12 mouse cellular contexts compared by ENCODE assay signal in the genomic region with DNA sequence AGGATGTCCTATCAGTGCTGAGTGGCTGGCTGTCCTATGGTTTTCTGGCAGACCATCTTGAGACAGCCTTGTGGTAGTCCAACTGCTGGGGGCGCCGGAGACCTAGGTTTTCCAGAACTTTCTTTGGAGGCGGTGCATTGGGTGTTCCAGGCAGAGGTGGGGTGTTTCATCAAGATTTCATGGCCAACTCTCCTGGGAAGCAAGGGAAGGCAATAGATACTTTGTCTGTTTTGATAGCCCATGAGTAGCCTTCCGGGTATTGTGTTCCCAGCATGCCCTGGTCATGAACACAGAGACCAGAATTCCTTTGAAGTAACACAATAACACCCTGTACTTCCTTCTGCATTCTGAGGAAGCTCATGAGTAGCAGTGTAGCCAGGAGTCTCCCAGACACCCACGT. TPM values are rescaled to one million over a fixed set of nuclear protein-coding genes. Genes with fewer than 3 reads are reported as not detected.
DNase-seq lines count a peak whose midpoint lies in the region; ATAC-seq and TF ChIP-seq lines count a peak whose summit lies in the region.
"Had no signal": no experiment of that assay in that cellular context is flagged by ENCODE, and none has a peak within 500 bp of the region (broad histone marks: within the 10 kb centered on the region; RNA-seq: fewer than 3 reads in every experiment).

No protein-coding gene starts in this region.

- ATAC-seq in kidney, embryonic 15.5 days (replicated peaks; ENCODE audit: low FRiP score), result no peak
- ATAC-seq in forebrain, postnatal 0 days, result no peak

- no peaks in the 10 kb centered on the region for H3K36me3 ChIP-seq in kidney, embryonic 15.5 days
- no peaks in the 10 kb centered on the region for H3K36me3 ChIP-seq in forebrain, postnatal 0 days (ENCODE audit: insufficient read depth)
- H3K36me3 ChIP-seq: neural tube, embryonic 15.5 days had no signal

- TF ChIP-seq CTCF in forebrain, postnatal 0 days (IDR thresholded peaks at IDR 0.05; ENCODE audit: low read depth), result no peak

- peak; percentile 29 for DNase-seq in kidney, adult 11 months
- peak; percentile 78 to 91 for DNase-seq in heart, adult 9 months (ENCODE audit: low spot score in 2 of 2)
- peak; percentile 15 for DNase-seq in kidney, postnatal 14 days
- peak; percentile 21 for DNase-seq in skeletal muscle tissue, adult 2 months (ENCODE audit: low read depth, low spot score)
- no peak for DNase-seq in adipocyte (ENCODE audit: low spot score)
- no peak for DNase-seq in spleen, postnatal 4 days (ENCODE audit: low spot score in 2 of 2)
- DNase-seq in forebrain, postnatal 0 days, result no peak
- DNase-seq: thymus, adult 18-20 months had no signal

- H3K4me3 ChIP-seq in kidney, embryonic 15.5 days (replicated peaks), result no peak overlapping the region
- H3K4me3 ChIP-seq in forebrain, postnatal 0 days (ENCODE audit: low read depth, low read length), result no peak overlapping the region
- H3K4me3 ChIP-seq: megakaryocyte, embryonic 14.5 days; neural tube, embryonic 15.5 days had no signal

- H3K27ac ChIP-seq in kidney, embryonic 15.5 days, result no peak overlapping the region
- H3K27ac ChIP-seq in forebrain, postnatal 0 days (ENCODE audit: low read depth, low read length), result no peak overlapping the region
- H3K27ac ChIP-seq: neural tube, embryonic 15.5 days had no signal

- H3K4me2 ChIP-seq in kidney, embryonic 15.5 days, result no peak overlapping the region
- H3K4me2 ChIP-seq in forebrain, postnatal 0 days (ENCODE audit: low read depth), result no peak overlapping the region
- H3K4me2 ChIP-seq: neural tube, embryonic 15.5 days had no signal

- H3K27me3 ChIP-seq in kidney, embryonic 15.5 days, result no peaks in the 10 kb centered on the region
- no peaks in the 10 kb centered on the region for H3K27me3 ChIP-seq in forebrain, postnatal 0 days (ENCODE audit: insufficient read depth, low read length)
- H3K27me3 ChIP-seq: megakaryocyte, embryonic 14.5 days; neural tube, embryonic 15.5 days had no signal

- 79% methylated on average over 5 of the region's 5 CpGs for WGBS in kidney, embryonic 15.5 days
- 88% methylated on average over 5 of the region's 5 CpGs for WGBS in forebrain, postnatal 0 days

- H3K9ac ChIP-seq in kidney, embryonic 15.5 days, result no peak overlapping the region
- no peak overlapping the region for H3K9ac ChIP-seq in forebrain, postnatal 0 days
- H3K9ac ChIP-seq: neural tube, embryonic 15.5 days had no signal

- 0 out of 2 replicates have a peak, but pooled peaks cover 6% of the 10 kb centered on the region for H3K4me1 ChIP-seq in kidney, embryonic 15.5 days
- H3K4me1 ChIP-seq in forebrain, postnatal 0 days (ENCODE audit: insufficient read depth), result no peaks in the 10 kb centered on the region
- H3K4me1 ChIP-seq: neural tube, embryonic 15.5 days had no signal

- no peaks in the 10 kb centered on the region for H3K9me3 ChIP-seq in kidney, embryonic 15.5 days (replicated peaks)
- 0 out of 2 replicates have a peak, but pooled peaks cover 3% of the 10 kb centered on the region for H3K9me3 ChIP-seq in forebrain, postnatal 0 days (ENCODE audit: low read length)
- H3K9me3 ChIP-seq: megakaryocyte, embryonic 14.5 days; neural tube, embryonic 15.5 days had no signal

RNA-seq across cellular contexts. Expression of a gene that starts 17.1 kb away (rescaled TPM):
- 4.2 and 6.6 TPM in 2 replicates for polyA plus RNA-seq in kidney, embryonic 15.5 days (2015; fragmentation: Nextera tagmentation; extraction: Ambion mirVana)
- total RNA-seq in forebrain, postnatal 0 days (2014; rRNA removed), result 21.2 and 30.0 TPM in 2 replicates
- 8.9 and 13.1 TPM in 2 replicates for polyA plus RNA-seq in forebrain, postnatal 0 days (2015; fragmentation: Nextera tagmentation; extraction: Ambion mirVana)
- total RNA-seq: CH12.LX had no signal

RNA-seq across cellular contexts. Expression of a gene that starts 34.9 kb away (rescaled TPM):
- 137 and 148 TPM in 2 replicates for polyA plus RNA-seq in kidney, embryonic 15.5 days (2015; fragmentation: Nextera tagmentation; extraction: Ambion mirVana)
- total RNA-seq in forebrain, postnatal 0 days (2014; rRNA removed), result 41.2 and 57.4 TPM in 2 replicates
- 125 and 140 TPM in 2 replicates for polyA plus RNA-seq in forebrain, postnatal 0 days (2015; fragmentation: Nextera tagmentation; extraction: Ambion mirVana)

Comparison
In these comparisons a context has a peak if more than half of its experiments do, and no peak if none do; other contexts are left out.
1. DNase-seq: peak in kidney, adult 11 months (single experiment), heart, adult 9 months (2 of 2), kidney, postnatal 14 days (single experiment) and skeletal muscle tissue, adult 2 months (single experiment); none in adipocyte (single experiment), spleen, postnatal 4 days (0 of 2) and forebrain, postnatal 0 days (single experiment).